Mouse (Mus musculus): Measurements from ENCODE around the gene Pwwp2a.

The Pwwp2a gene

DNA sequence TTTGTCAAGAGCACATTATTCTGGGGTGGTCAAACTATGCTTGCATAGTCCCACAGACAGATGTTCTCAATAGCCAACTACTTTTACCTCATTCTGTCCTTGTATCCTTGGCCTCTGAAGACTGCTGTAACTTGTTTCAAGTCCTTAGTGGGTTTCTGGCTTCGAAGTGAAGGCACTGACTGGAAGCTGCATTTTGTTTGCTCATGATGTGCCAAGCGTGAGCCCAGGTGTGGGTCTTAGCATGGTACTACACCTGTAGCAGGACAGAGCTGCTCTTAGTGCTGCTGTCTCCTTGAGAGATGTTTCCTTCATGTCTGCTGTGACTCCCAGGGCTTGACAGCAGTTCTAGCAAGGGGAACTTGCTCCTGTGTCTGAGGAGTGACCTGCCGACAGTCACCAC, 41.6 kb downstream of the Pwwp2a start:
- no peak for DNase-seq (ENCODE audit: low spot score in 2 of 2)

DNA sequence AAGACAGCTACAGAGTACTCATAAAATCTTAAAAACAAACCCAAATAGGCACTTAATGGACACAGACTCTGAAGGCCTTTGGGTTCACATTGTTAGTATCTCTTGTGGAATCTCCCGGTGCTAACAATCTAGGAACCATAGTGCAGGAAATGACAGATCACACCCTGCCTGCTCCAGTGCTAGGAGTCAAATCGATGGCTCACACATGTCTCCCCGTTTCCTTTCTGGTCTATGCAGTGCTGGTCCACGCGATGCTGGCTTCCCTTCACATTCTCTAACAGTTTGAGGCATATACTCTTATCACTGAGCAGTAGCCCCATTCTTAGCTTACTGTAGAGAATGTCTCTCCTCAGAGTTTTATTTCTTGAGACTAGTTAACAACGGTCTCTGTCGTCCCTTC, 46.0 kb downstream of the Pwwp2a start:
- DNase-seq (ENCODE audit: low spot score in 2 of 2), result no peak

DNA sequence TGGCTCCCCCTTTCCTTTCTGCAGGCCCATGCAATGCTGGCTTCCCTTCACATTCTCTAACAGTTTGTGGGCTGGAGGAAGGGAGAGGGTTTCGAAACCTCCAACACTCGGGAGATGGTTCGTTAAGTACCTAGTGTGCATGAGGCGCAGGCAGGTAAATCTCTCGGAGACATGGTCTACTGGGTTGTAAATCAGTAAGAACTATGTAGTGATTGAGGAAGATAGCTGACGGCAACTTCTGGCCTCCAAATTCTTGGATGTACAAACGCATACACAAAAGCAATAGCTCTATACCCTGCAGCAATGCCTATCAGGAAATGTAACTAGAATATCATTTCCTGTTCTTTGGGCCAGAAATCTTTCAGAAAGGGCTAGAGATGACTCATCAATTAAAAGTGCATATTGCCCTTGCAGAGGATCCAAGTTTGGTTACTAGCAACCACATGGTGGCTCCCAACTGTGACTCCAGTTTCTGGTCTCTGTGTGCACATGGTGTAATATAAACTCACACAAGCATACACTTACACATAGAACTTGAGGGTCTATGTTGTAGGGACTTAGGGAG, 47.0 kb downstream of the Pwwp2a start:
- no peak for DNase-seq (ENCODE audit: low spot score in 2 of 2)

DNA sequence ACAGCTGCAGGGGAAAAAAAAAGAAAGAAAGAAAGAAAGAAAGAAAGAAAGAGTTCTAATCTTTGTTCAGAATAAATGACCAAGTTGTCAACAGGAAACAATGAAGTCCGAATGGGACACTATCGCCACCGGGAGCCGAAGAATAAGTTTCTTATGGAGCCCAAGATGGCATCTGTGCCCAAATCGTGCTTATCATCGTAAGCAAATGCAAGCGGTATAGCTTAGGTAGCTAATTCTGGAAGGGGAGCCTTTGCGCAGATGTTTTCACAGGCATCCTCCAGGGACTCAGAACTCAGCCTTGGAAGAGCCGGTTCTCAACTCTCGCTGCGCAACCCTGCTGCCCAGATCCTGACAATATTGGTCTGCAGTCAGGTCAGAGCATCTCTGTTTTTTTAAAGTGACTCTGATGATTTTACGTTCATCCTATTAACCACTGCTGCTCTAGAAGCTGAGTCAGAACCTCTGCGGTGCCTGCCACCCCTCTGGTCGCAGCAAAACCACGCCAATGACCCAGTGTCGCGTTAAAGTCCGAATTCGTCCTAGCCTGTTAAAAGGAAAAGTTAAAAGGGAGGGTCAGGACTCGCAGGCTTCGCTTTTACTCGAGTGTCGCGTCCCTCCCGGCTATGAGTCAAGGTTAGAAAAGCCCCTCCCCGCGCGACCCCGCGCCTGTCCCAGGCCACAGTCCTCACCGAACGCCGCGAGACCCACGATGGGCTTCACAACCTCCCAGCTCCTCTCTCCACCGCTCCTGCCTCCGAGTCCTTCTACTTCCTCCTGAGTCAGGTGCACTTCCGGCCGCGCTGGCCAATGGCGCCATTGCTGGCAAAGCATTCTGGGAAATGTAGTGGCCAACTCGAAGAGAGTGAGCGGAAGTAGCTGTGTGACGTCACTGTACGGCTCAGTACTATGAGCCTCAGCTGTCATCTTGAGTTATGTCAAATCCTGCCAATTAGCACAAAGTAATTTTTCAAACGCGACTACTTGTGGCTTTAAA, 65.7 kb downstream of the Pwwp2a start, which contains the start of gene Ttc1:
TSS of gene Ttc1 (minus strand) at position 776 of the 994 bp plus-strand sequence.
- DNase-seq (ENCODE audit: low spot score in 2 of 2), result peak; percentile 96 to 97

DNA sequence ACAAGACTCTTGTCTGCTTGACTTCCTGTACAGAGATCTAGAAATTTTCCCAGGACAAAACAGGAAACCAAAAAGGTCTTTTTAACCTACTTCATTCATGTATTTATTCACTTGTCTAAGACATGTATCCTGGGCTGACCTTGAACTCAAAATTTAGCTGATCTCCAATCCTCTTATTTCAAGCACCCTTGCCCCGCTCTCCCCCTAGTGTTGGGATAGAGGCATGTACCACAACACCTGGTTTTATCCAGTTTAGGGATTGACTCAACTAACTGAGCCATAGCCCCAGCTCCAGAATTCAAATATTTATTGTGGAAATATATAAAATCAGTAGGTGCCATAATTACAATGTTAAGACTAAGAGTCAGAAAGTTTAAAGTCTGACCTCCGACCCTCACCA, 69.7 kb downstream of the Pwwp2a start:
- DNase-seq (ENCODE audit: low spot score in 2 of 2), result no peak

DNA sequence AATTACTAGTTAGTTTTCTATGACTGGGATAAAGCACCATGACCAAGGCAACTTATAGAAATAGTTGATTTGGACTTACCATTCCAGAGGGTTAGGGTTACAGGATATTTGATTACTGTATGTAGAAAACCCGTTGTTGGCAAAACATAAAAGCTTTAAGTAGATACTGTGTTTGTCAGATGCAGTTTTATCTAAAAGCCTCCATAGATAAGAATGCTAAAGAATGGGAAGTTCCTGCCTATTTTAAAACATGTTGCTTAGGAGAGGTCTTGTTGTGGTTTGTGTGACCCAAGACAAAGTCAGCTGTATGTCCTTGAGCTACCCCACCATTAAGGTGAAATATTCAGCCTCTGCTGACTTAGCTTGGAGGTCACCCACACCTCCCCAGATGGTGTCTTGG, 72.8 kb downstream of the Pwwp2a start:
- DNase-seq (ENCODE audit: low spot score in 2 of 2), result no peak

DNA sequence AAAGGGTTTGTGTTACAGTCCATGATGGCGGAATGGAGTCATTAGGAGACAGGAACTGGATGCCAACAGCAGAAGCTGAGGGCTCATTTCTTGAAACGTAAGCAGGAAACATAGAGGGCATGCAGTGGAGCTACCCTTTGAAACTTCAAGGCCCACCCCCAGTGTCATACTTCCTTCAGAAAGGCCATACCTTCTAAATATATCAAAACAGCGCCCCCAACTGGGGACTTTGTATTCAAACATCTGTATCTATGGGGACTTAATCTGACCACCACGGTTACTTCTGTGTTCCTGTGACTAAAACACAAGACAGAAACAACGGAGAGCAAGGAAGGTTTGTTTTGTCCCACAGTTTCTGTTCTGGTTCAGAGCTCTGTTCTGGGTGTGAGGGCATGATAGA, 73.6 kb downstream of the Pwwp2a start:
- no peak for DNase-seq (ENCODE audit: low spot score in 2 of 2)

DNA sequence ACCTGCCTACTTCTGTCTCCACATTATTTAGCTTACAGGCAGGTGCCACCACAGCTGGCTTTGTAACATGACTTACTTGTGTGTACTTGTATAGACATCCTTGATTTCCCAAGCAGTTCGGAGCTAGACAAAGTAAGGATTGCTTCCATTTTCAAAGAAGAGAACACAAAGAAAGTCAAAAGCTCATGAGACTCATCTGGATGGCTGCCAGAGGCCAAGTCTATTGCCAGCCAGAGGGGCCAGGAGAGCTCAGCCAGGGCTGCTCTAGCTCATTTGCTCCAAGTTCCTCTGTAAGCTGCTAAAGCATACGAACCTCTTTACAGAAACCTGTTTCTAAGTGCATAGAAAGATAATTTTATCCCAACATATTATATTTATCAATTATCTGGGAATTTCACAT, 76.6 kb downstream of the Pwwp2a start:
- DNase-seq (ENCODE audit: low spot score in 2 of 2), result no peak

DNA sequence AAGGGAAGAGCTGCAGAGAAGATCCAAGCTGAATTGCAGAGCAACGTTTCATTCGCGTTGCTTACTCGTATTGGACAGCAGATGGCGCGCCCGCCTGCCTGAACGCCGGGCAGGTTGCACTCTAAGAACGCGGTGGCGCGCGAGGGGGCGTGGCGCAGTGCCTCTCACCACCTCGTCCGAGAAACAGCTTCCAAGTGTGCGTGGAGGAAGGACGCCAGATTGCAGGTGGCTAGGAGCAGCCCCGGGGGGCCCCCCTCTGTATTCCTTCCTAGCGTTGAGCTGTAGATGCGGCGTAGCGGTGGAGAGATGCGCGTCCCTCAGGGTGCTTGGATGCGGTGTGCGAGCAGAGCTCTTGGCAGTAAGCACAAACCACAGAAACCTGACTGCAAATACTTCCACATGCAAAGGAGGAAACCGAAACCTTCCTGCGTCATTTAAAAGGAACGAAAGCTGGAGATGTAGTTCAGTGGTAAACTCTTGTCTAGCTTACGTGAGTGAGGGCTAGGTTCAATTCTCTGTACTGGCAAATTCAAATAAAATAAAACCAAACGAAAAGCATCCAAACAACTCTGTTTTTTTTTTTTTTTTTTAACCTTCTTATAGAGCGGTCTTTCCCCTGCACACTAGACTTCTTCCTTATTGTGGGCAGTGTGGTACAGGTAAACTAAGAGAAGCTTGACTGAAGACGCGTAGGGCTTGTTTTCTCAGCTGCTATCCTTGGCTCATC, 85.3 kb downstream of the Pwwp2a start:
- peak; percentile 25 to 56 for DNase-seq (ENCODE audit: low spot score in 2 of 2)

DNA sequence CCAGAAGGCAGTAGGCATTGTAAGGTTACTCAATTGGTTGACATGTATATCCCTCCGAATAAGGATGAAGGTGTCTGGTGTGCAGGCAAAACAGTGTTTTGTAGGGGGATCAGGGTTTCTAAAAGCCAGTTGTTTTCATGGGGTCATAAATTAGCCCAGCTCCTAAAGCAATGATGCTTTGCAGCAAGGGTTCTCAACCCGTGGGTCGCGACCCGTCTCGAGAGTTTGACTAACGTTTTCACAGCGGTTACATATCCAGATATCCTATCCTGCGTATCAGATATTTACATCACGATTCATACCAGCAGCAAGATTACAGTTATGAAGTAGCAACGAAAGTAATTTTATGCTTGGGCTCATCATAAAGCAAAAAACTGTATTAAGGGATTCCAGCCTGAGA, 86.0 kb downstream of the Pwwp2a start:
- no peak for DNase-seq (ENCODE audit: low spot score in 2 of 2)

DNA sequence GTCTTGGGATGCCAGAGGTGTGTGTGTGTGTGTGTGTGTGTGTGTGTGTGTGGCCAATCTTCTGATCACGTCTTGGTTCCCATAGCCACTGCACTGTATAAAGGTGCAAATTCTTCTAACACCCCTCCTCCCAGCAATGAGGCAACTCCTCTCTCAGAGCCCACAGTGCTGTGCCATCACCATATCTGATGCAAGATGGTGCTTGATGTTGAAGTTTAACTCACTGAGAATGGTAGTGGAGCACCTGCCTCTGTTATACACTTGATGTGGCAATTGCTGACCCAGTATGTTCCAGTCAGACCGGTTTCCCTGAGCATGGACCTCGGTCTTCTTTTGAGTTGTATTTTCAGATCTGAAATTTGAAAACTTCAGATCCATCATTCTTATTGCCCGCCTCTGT, 88.3 kb downstream of the Pwwp2a start:
- no peak for DNase-seq (ENCODE audit: low spot score in 2 of 2)
